Mouse (Mus musculus) MEL (cell line): ENCODE data around the gene Slc7a4. TPM values are rescaled to one million over a fixed set of nuclear protein-coding genes. Genes with fewer than 3 reads are reported as not detected.

Source experiments
- DNase-seq: peaks from one replicate; pipeline ENCODE4 v3.0.0; 2011; ENCODE audit warnings: low read depth, low spot score
- H3K27ac ChIP-seq: 2 replicates; pipeline ENCODE4 v1.5.1; 2012; ENCODE audit warnings: low read depth, mild to moderate bottlenecking, control low read depth, low read length, moderate library complexity; ENCODE audit not compliant: control insufficient read depth
- H3K27me3 ChIP-seq, 2 experiments: fragments of 150-350 bp in 1 of 2; sonication (generic) in 1 of 2; 2 replicates each; pipeline ENCODE4 v1.6.1; 2012; ENCODE audit warnings: low read length in 2 of 2, mild to moderate bottlenecking in 2 of 2, improper control_type of control experiment in 1 of 2, moderate library complexity in 1 of 2; ENCODE audit not compliant: insufficient read depth in 2 of 2, control insufficient read depth in 1 of 2
- H3K36me3 ChIP-seq, 2 experiments: 2 replicates each; pipeline ENCODE4 v1.6.1; 2012 to 2014; ENCODE audit warnings: low read length in 2 of 2, improper control_type of control experiment in 1 of 2, inconsistent platforms in 1 of 2, mild to moderate bottlenecking in 1 of 2; ENCODE audit not compliant: insufficient read depth in 2 of 2, control insufficient read depth in 1 of 2
- H3K4me1 ChIP-seq, 2 experiments: fragments of 150-350 bp in 1 of 2; sonication (generic) in 1 of 2; 2 replicates each; pipeline ENCODE4 v1.6.1; 2012; ENCODE audit warnings: low read length in 2 of 2, improper control_type of control experiment in 1 of 2, mild to moderate bottlenecking in 1 of 2; ENCODE audit not compliant: insufficient read depth in 2 of 2, control insufficient read depth in 1 of 2
- H3K4me3 ChIP-seq, 2 experiments: fragments of 150-350 bp in 1 of 2; sonication (generic) in 1 of 2; 2 replicates each; pipeline ENCODE4 v1.5.1; 2012; ENCODE audit warnings: low read depth in 2 of 2, low read length in 2 of 2, mild to moderate bottlenecking in 2 of 2, moderate library complexity in 2 of 2, control low read depth in 1 of 2, improper control_type of control experiment in 1 of 2; ENCODE audit not compliant: control insufficient read depth in 1 of 2, insufficient read depth in 1 of 2
- H3K79me2 ChIP-seq: 2 replicates; pipeline ENCODE4 v1.6.1; 2012; ENCODE audit warnings: mild to moderate bottlenecking, low read length, moderate library complexity; ENCODE audit not compliant: control insufficient read depth, poor library complexity, insufficient read depth
- H3K9ac ChIP-seq: 2 replicates; pipeline ENCODE4 v1.6.1; 2012; ENCODE audit warnings: low read depth, mild to moderate bottlenecking, control low read depth, low read length, moderate library complexity; ENCODE audit not compliant: control insufficient read depth, poor library complexity, severe bottlenecking
- H3K9me3 ChIP-seq: fragments of 150-350 bp; sonication (generic); replicated peaks from 2 replicates; pipeline ENCODE4 v1.6.1; 2012; ENCODE audit warnings: mild to moderate bottlenecking, low read length, improper control_type of control experiment, moderate library complexity; ENCODE audit not compliant: insufficient read depth
- BHLHE40 ChIP-seq: IDR thresholded peaks from 2 replicates; pipeline ENCODE4 v1.6.1; 2012; ENCODE audit warnings: low read depth, mild to moderate bottlenecking, inconsistent platforms, low read length, improper control_type of control experiment, borderline replicate concordance
- CHD1 ChIP-seq: IDR thresholded peaks from 2 replicates; pipeline ENCODE4 v1.6.1; 2012; ENCODE audit warnings: low read depth, mild to moderate bottlenecking, inconsistent platforms, low read length, improper control_type of control experiment
- CTCF ChIP-seq, 3 experiments: IDR thresholded peaks in 2 of 3; conservative IDR thresholded peaks in 1 of 3; 2 replicates each; pipeline ENCODE4 v1.5.1; 2011 to 2012; ENCODE audit warnings: low read length in 3 of 3, low read depth in 2 of 3, mild to moderate bottlenecking in 2 of 3, improper control_type of control experiment in 1 of 3, inconsistent platforms in 1 of 3, mixed read lengths in 1 of 3, moderate library complexity in 1 of 3; ENCODE audit not compliant: control insufficient read depth in 1 of 3, insufficient read depth in 1 of 3, poor library complexity in 1 of 3, severe bottlenecking in 1 of 3
- E2F4 ChIP-seq: IDR thresholded peaks from 2 replicates; pipeline ENCODE4 v1.6.1; 2011; ENCODE audit warnings: low read depth, low read length, improper control_type of control experiment, borderline replicate concordance
- EP300 ChIP-seq, 2 experiments: IDR thresholded peaks; 2 replicates each; pipeline ENCODE4 v1.6.1; 2011; ENCODE audit warnings: improper control_type of control experiment in 2 of 2, low read length in 2 of 2, low read depth in 1 of 2, mild to moderate bottlenecking in 1 of 2
- GABPA ChIP-seq: IDR thresholded peaks from 2 replicates; pipeline ENCODE4 v1.6.1; 2012; ENCODE audit warnings: low read depth, mild to moderate bottlenecking, inconsistent platforms, low read length, improper control_type of control experiment, moderate library complexity
- HCFC1 ChIP-seq: IDR thresholded peaks from 2 replicates; pipeline ENCODE4 v1.6.1; 2012; ENCODE audit warnings: low read depth, mild to moderate bottlenecking, inconsistent platforms, low read length, improper control_type of control experiment, moderate library complexity
- KAT2A ChIP-seq: conservative IDR thresholded peaks from 2 replicates; pipeline ENCODE4 v1.6.1; 2012; ENCODE audit warnings: low read depth, low read length, improper control_type of control experiment, inconsistent platforms
- MAZ ChIP-seq: IDR thresholded peaks from 2 replicates; pipeline ENCODE4 v1.6.1; 2012; ENCODE audit warnings: low read depth, mild to moderate bottlenecking, inconsistent platforms, low read length, improper control_type of control experiment
- MEF2A ChIP-seq: IDR thresholded peaks from 2 replicates; pipeline ENCODE4 v1.6.1; 2014; ENCODE audit warnings: low read depth, mild to moderate bottlenecking, inconsistent platforms, low read length, improper control_type of control experiment; ENCODE audit not compliant: poor library complexity, insufficient replicate concordance, severe bottlenecking; ENCODE audit errors: extremely low read depth
- NRF1 ChIP-seq: IDR thresholded peaks from 2 replicates; pipeline ENCODE4 v1.6.1; 2014; ENCODE audit warnings: low read depth, mild to moderate bottlenecking, inconsistent platforms, low read length, improper control_type of control experiment, moderate library complexity; ENCODE audit not compliant: poor library complexity, insufficient read depth, severe bottlenecking
- POLR2A ChIP-seq, 2 experiments: IDR thresholded peaks; 2 replicates each; pipeline ENCODE4 v1.6.1; 2011 to 2012; ENCODE audit warnings: low read length in 2 of 2, mild to moderate bottlenecking in 2 of 2, control low read depth in 1 of 2, improper control_type of control experiment in 1 of 2, low read depth in 1 of 2, moderate library complexity in 1 of 2; ENCODE audit not compliant: control insufficient read depth in 1 of 2, insufficient read depth in 1 of 2, poor library complexity in 1 of 2
- POLR2AphosphoS2 ChIP-seq: IDR thresholded peaks from 2 replicates; pipeline ENCODE4 v1.6.1; 2011; ENCODE audit warnings: low read length, improper control_type of control experiment
- RCOR1 ChIP-seq: IDR thresholded peaks from 2 replicates; pipeline ENCODE4 v1.6.1; 2012; ENCODE audit warnings: low read depth, mild to moderate bottlenecking, inconsistent platforms, low read length, improper control_type of control experiment
- SMC3 ChIP-seq: IDR thresholded peaks from 2 replicates; pipeline ENCODE4 v1.6.1; 2011; ENCODE audit warnings: low read depth, low read length, improper control_type of control experiment
- TCF12 ChIP-seq: IDR thresholded peaks from 2 replicates; pipeline ENCODE4 v1.6.1; 2014; ENCODE audit warnings: low read depth, mild to moderate bottlenecking, inconsistent platforms, low read length, improper control_type of control experiment, moderate library complexity
- UBTF ChIP-seq: IDR thresholded peaks from 2 replicates; pipeline ENCODE4 v1.6.1; 2012; ENCODE audit warnings: low read depth, mild to moderate bottlenecking, inconsistent platforms, low read length, improper control_type of control experiment, moderate library complexity, borderline replicate concordance; ENCODE audit not compliant: insufficient read depth
- USF2 ChIP-seq, 2 experiments: IDR thresholded peaks; 2 replicates each; pipeline ENCODE4 v1.6.1; 2011 to 2012; ENCODE audit warnings: improper control_type of control experiment in 2 of 2, low read length in 2 of 2, borderline replicate concordance in 1 of 2, inconsistent platforms in 1 of 2, low read depth in 1 of 2, mild to moderate bottlenecking in 1 of 2; ENCODE audit not compliant: insufficient read depth in 1 of 2
- ZNF384 ChIP-seq: IDR thresholded peaks from 2 replicates; pipeline ENCODE4 v1.6.1; 2012; ENCODE audit warnings: low read depth, mild to moderate bottlenecking, inconsistent platforms, low read length, improper control_type of control experiment
- polyA plus RNA-seq, 2 experiments: library from polyadenylated mRNA; stranded (reverse) in 1 of 2; unstranded in 1 of 2; fragments of >175 nt in 1 of 2; fragments of >200 nt in 1 of 2; gene quantifications; 2 replicates each; pipeline versions ENCODE4 v1.2.1 to v1.2.4; 2012; ENCODE audit warnings: low replicate concordance in 2 of 2, low read depth in 1 of 2; ENCODE audit not compliant: insufficient read length in 2 of 2, insufficient read depth in 1 of 2, missing spikeins in 1 of 2
- total RNA-seq: library from RNA; depleted of rRNA; stranded (reverse); fragments of 300-350 nt; gene quantifications from 2 replicates; pipeline ENCODE4 v1.2.3, GENCODE M21; 2012

Slc7a4 gene
- total and polyA plus RNA-seq, 3 experiments = 23.1 to 23.6 TPM; not detected in 1

- no peak for DNase-seq
These were observed 46.4 kb downstream of the Slc7a4 start for GRCm38 (mm10) chr16:17536584-17536983.

GRCm38 (mm10) chr16:17532676-17533329, 50.2 kb downstream of the Slc7a4 start:
- Histone ChIP-seq H3K9ac (no peak overlapping the region), H3K36me3 (peaks cover 0 to 12% of the 10 kb centered on the region in 2 experiments; a peak in 2 of 4 replicates), H3K27me3 (peaks cover 0 to 4% of the 10 kb centered on the region in 2 experiments; a peak in 1 of 4 replicates), H3K4me3 (no peak overlapping the region), H3K27ac (no peak overlapping the region), H3K79me2 (peaks cover 18% of the 10 kb centered on the region), H3K9me3 (no peaks in the 10 kb centered on the region), H3K4me1 (peaks cover 0 to 13% of the 10 kb centered on the region in 2 experiments; a peak in 2 of 4 replicates)
- no peak for DNase-seq
- no peak for TF ChIP-seq E2F4
- TF ChIP-seq MEF2A = no peak
- TF ChIP-seq ZNF384 = no peak
- no peak for TF ChIP-seq SMC3
- no peak for TF ChIP-seq UBTF
- no peak for TF ChIP-seq GABPA

More at GRCm38 (mm10) chr16:17536584-17536983, 46.4 kb downstream of the Slc7a4 start:
- Histone ChIP-seq H3K27me3 (peaks cover 11 to 12% of the 10 kb centered on the region in 2 experiments), H3K27ac (no peak overlapping the region), H3K4me3 (no peak overlapping the region), H3K4me1 (peaks cover 0 to 3% of the 10 kb centered on the region in 2 experiments; a peak in 2 of 4 replicates), H3K36me3 (peaks cover 0 to 2% of the 10 kb centered on the region in 2 experiments; a peak in 2 of 4 replicates), H3K9me3 (no peaks in the 10 kb centered on the region), H3K79me2 (no peaks in the 10 kb centered on the region), H3K9ac (no peak overlapping the region)
- TF ChIP-seq TCF12 (no peak), MAZ (no peak), HCFC1 (no peak), EP300 (IDR thresholded peaks at IDR 0.05; ENCODE audit: low read depth in 1 of 2, low read length in 2 of 2) (no peak), USF2 (IDR thresholded peaks at IDR 0.05; ENCODE audit: borderline replicate concordance in 1 of 2, insufficient read depth in 1 of 2, low read depth in 1 of 2, low read length in 2 of 2) (no peak), CTCF (IDR thresholded peaks at IDR 0.05 in 2 of 3, conservative IDR thresholded peaks at IDR 0.05 in 1 of 3; ENCODE audit: control insufficient read depth in 1 of 3, insufficient read depth in 1 of 3, low read depth in 2 of 3, low read length in 3 of 3, poor library complexity in 1 of 3, severe bottlenecking in 1 of 3) (no peak), CHD1 (no peak), GABPA (no peak), RCOR1 (no peak), KAT2A (no peak), BHLHE40 (no peak), POLR2AphosphoS2 (no peak), POLR2A (IDR thresholded peaks at IDR 0.05; ENCODE audit: control insufficient read depth in 1 of 2, insufficient read depth in 1 of 2, low read depth in 1 of 2, low read length in 2 of 2, poor library complexity in 1 of 2) (no peak), NRF1 (no peak)
